20 mouse cellular contexts compared by ENCODE assay signal in the genomic region with DNA sequence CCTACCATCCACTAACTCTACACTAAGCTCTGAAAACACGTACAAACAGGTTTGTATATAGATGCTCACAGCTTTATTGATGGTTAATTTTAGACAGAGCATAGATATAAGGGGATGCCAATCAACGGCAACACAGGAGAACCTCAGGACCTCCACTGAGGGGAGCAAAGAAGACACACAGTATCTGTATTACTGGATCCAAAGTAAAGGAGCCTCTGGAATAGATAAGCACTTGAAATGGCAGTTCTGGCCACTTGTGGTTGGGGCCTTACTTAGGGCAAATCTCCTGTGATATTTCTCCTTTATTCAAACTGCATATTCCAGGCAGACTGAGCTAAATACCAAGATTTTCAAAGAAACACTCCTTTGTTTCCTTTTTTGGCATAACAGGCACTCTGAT.
"Had no signal": no experiment of that assay in that cellular context is flagged by ENCODE, and none has a peak within 500 bp of the region (broad histone marks: within the 10 kb centered on the region; RNA-seq: fewer than 3 reads in every experiment).

No protein-coding gene starts in this region.

- ATAC-seq: intestine, embryonic 15.5 days; lung, postnatal 0 days had no signal

- H3K9ac ChIP-seq: intestine, embryonic 15.5 days; kidney, embryonic 15.5 days; limb, embryonic 13.5 days; lung, embryonic 14.5 days; neural tube, embryonic 13.5 days; stomach, embryonic 15.5 days had no signal

- H3K36me3 ChIP-seq: stomach, embryonic 15.5 days had no signal

- H3K4me2 ChIP-seq: intestine, embryonic 15.5 days; kidney, embryonic 15.5 days; limb, embryonic 13.5 days; lung, embryonic 14.5 days; midbrain, embryonic 11.5 days; neural tube, embryonic 13.5 days; stomach, embryonic 15.5 days had no signal

- H3K4me3 ChIP-seq: intestine, embryonic 15.5 days; kidney, embryonic 15.5 days; limb, embryonic 10.5 days; limb, embryonic 13.5 days; megakaryocyte, embryonic 14.5 days; neural tube, embryonic 13.5 days; stomach, embryonic 15.5 days had no signal

- H3K4me1 ChIP-seq: intestine, embryonic 15.5 days; kidney, embryonic 15.5 days; limb, embryonic 10.5 days; limb, embryonic 13.5 days; neural tube, embryonic 13.5 days; stomach, embryonic 15.5 days had no signal

- H3K27me3 ChIP-seq: intestine, embryonic 15.5 days; kidney, embryonic 15.5 days; limb, embryonic 13.5 days; megakaryocyte, embryonic 14.5 days; neural tube, embryonic 13.5 days; stomach, embryonic 15.5 days had no signal

- DNase-seq: kidney, adult 11 months; kidney, adult 8-10 months; kidney, postnatal 14 days; kidney, postnatal 4 days; lung, embryonic 14.5 days; midbrain, embryonic 14.5 days; retina, postnatal 1 day; right cerebral cortex, postnatal 25 days; spleen, adult 18-20 months; thymus, postnatal 25 days had no signal

- H3K9me3 ChIP-seq: intestine, embryonic 15.5 days; kidney, embryonic 15.5 days; limb, embryonic 10.5 days; limb, embryonic 13.5 days; megakaryocyte, embryonic 14.5 days; neural tube, embryonic 13.5 days; stomach, embryonic 15.5 days had no signal

- H3K27ac ChIP-seq: intestine, embryonic 15.5 days; kidney, embryonic 15.5 days; limb, embryonic 10.5 days; limb, embryonic 13.5 days; macrophage; neural tube, embryonic 13.5 days; stomach, embryonic 15.5 days had no signal
